Mouse (Mus musculus) fat pad, adult 2 months (tissue): ENCODE results near the gene Ptpn3.
"Not testable (repeated sequence)": the region's sequence is repeated elsewhere in the genome, so short reads cannot be mapped to it uniquely, and the experiment has no call there.

Source experiments
- DNase-seq: peaks from one replicate; pipeline ENCODE4 v3.0.0-alpha.2; 2011; ENCODE audit warnings: low read depth, low spot score; ENCODE audit errors: extremely low read depth

The Ptpn3 gene

GRCm38 (mm10) chr4:57299701-57300468 lies 1.8 kb downstream of the Ptpn3 start:
- DNase-seq: no peak

- no peak for DNase-seq
These were observed 2.3 kb downstream of the Ptpn3 start for GRCm38 (mm10) chr4:57299308-57299700.

- no peak for DNase-seq
These were observed 3.5 kb downstream of the Ptpn3 start for GRCm38 (mm10) chr4:57298181-57298580.

- DNase-seq: no peak
These were observed 6.5 kb downstream of the Ptpn3 start for GRCm38 (mm10) chr4:57294971-57295656.

GRCm38 (mm10) chr4:57292670-57293069 lies 9.0 kb downstream of the Ptpn3 start:
- no peak for DNase-seq

GRCm38 (mm10) chr4:57290049-57290448 lies 11.6 kb downstream of the Ptpn3 start:
- DNase-seq: no peak

- DNase-seq: no peak
These were observed 13.8 kb downstream of the Ptpn3 start for GRCm38 (mm10) chr4:57287808-57288207.

GRCm38 (mm10) chr4:57285251-57285650 lies 16.4 kb downstream of the Ptpn3 start:
- no peak for DNase-seq

GRCm38 (mm10) chr4:57283189-57283588 lies 18.4 kb downstream of the Ptpn3 start:
- no peak for DNase-seq

GRCm38 (mm10) chr4:57282630-57283029 lies 19.0 kb downstream of the Ptpn3 start:
- no peak for DNase-seq

GRCm38 (mm10) chr4:57282179-57282578 lies 19.5 kb downstream of the Ptpn3 start:
- no peak for DNase-seq

GRCm38 (mm10) chr4:57280888-57281287 lies 20.7 kb downstream of the Ptpn3 start:
- DNase-seq: no peak

- no peak for DNase-seq
These were observed 22.4 kb downstream of the Ptpn3 start for GRCm38 (mm10) chr4:57279229-57279628.

- DNase-seq: no peak
These were observed 22.8 kb downstream of the Ptpn3 start for GRCm38 (mm10) chr4:57278812-57279211.

GRCm38 (mm10) chr4:57277671-57278070 lies 24.0 kb downstream of the Ptpn3 start:
- DNase-seq: no peak

GRCm38 (mm10) chr4:57275116-57275743 lies 26.4 kb downstream of the Ptpn3 start:
- DNase-seq: no peak

GRCm38 (mm10) chr4:57273532-57274502 lies 27.8 kb downstream of the Ptpn3 start:
- DNase-seq: no peak

- no peak for DNase-seq
These were observed 30.6 kb downstream of the Ptpn3 start for GRCm38 (mm10) chr4:57270991-57271390.

GRCm38 (mm10) chr4:57270489-57270888 lies 31.1 kb downstream of the Ptpn3 start:
- DNase-seq: not testable (repeated sequence)

- no peak for DNase-seq
These were observed 32.3 kb downstream of the Ptpn3 start for GRCm38 (mm10) chr4:57269344-57269743.

GRCm38 (mm10) chr4:57268330-57268729 lies 33.3 kb downstream of the Ptpn3 start:
- no peak for DNase-seq
